Mouse (Mus musculus) liver, adult 2 months (tissue): ENCODE results near the gene Zfp286. TPM values are rescaled to one million over a fixed set of nuclear protein-coding genes. Genes with fewer than 3 reads are reported as not detected.
A peak's percentile ranks its signal among the peaks of the same experiment; 100 is the strongest.
"Not testable (repeated sequence)": the region's sequence is repeated elsewhere in the genome, so short reads cannot be mapped to it uniquely, and the experiment has no call there.

Source experiments
- DNase-seq: peaks from one replicate; pipeline ENCODE4 v3.0.0-alpha.2; 2011; ENCODE audit warnings: low read depth, low spot score; ENCODE audit errors: extremely low read depth
- H3K27ac ChIP-seq: fragments of 200-500 bp; replicated peaks from 2 replicates; pipeline ENCODE4 v1.5.1; 2012; ENCODE audit warnings: low read depth, mild to moderate bottlenecking, control low read depth, inconsistent platforms, low read length; ENCODE audit not compliant: insufficient read depth
- H3K27me3 ChIP-seq: fragments of 200-500 bp; 2 replicates; pipeline ENCODE4 v1.6.1; 2012; ENCODE audit warnings: mild to moderate bottlenecking, moderate library complexity, low read length, inconsistent platforms; ENCODE audit not compliant: control insufficient read depth, insufficient read depth
- H3K36me3 ChIP-seq: fragments of 200-500 bp; 2 replicates; pipeline ENCODE4 v1.6.1; 2012; ENCODE audit warnings: low read length, inconsistent platforms; ENCODE audit not compliant: control insufficient read depth, insufficient read depth
- H3K4me1 ChIP-seq: fragments of 200-500 bp; 2 replicates; pipeline ENCODE4 v1.6.1; 2011; ENCODE audit warnings: low read length; ENCODE audit not compliant: control insufficient read depth, insufficient read depth
- H3K4me3 ChIP-seq: fragments of 200-500 bp; 2 replicates; pipeline ENCODE4 v1.5.1; 2011; ENCODE audit warnings: low read depth, mild to moderate bottlenecking, control low read depth, low read length, moderate library complexity; ENCODE audit not compliant: insufficient read depth
- H3K79me2 ChIP-seq: fragments of 200-500 bp; 2 replicates; pipeline ENCODE4 v1.6.1; 2012; ENCODE audit warnings: inconsistent platforms, mild to moderate bottlenecking, low read length, moderate library complexity; ENCODE audit not compliant: control insufficient read depth, insufficient read depth
- H3K9ac ChIP-seq: fragments of 200-500 bp; 2 replicates; pipeline ENCODE4 v1.6.1; 2012; ENCODE audit warnings: low read depth, mild to moderate bottlenecking, control low read depth, inconsistent platforms, low read length
- CTCF ChIP-seq: fragments of 200-500 bp; IDR thresholded peaks from 2 replicates; pipeline ENCODE4 v1.5.1; 2011; ENCODE audit warnings: low read depth, low read length, control low read depth
- POLR2A ChIP-seq: fragments of 200-500 bp; IDR thresholded peaks from 2 replicates; pipeline ENCODE4 v1.6.1; 2011; ENCODE audit warnings: low read length, control low read depth; ENCODE audit not compliant: insufficient read depth; ENCODE audit errors: extremely low read depth
- WGBS: fragments of 180-500 bp; shearing (Covaris S2); methylation state at CpG from one replicate; pipeline ENCODE4 v1.1.7; 2018; 5-methylcytosine and 5-hydroxymethylcytosine counted together
- polyA plus RNA-seq: library from polyadenylated mRNA; depleted of rRNA; stranded (reverse); fragments of >200 nt; gene quantifications from 2 replicates; pipeline ENCODE4 v1.2.3, GENCODE M21; 2012
- total RNA-seq: library from RNA; depleted of rRNA; stranded (reverse); fragments of >200 nt; gene quantifications from 2 replicates; pipeline ENCODE4 v1.2.3, GENCODE M21; 2014

Gene Zfp286
- total and polyA plus RNA-seq, 2 experiments = 0.18 TPM; not detected in 1

DNA sequence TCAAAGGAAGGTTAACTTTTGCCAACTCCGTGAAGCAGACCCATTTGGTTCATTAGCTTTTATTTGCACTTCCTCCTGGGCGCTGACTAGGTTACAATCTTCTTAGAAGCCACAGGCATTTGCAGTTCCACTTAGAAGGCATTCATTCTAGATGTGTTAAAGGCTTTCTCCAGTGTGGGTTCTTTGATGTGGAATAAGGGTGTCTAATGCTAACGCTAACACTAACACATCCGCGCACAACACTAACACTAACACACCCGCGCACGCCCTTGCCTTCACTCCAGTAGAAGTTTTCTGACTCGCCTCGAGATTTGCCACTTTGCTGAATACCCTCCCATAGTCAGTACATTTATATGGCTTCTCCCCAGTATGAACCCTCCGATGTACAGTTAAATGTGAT lies 37.1 kb downstream of the Zfp286 start:
- Histone ChIP-seq H3K4me1 (no peaks in the 10 kb centered on the region), H3K27me3 (0 out of 2 replicates have a peak, but pooled peaks cover 2% of the 10 kb centered on the region), H3K27ac (no peak overlapping the region), H3K79me2 (no peaks in the 10 kb centered on the region), H3K9ac (no peak overlapping the region), H3K36me3 (no peaks in the 10 kb centered on the region), H3K4me3 (no peak overlapping the region)
- no peak for DNase-seq
- WGBS = 49% methylated on average over 11 of the region's 11 CpGs
- TF ChIP-seq POLR2A (no peak), CTCF (no peak)

DNA sequence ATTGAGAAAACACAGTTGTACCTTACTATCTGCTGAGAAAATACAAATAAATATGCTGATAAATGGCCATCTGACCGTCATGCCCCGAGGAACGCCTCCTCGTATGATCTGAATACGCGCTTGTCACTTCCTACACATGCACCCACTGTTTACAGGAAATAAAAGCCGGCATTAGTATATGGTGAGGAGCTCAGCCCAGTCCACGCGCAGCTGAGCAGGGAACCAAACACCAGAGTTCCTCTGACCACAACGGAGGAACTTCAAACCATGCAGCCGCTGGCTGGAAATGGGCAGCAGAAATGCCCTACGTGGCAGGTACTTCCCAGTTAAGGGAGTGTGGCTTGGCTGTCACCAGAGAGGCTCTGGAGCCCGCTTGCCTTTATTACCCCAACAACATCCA lies 39.8 kb downstream of the Zfp286 start:
- DNase-seq, H3K4me3 ChIP-seq, H3K4me1 ChIP-seq, H3K79me2 ChIP-seq, H3K9ac ChIP-seq, H3K27me3 ChIP-seq, H3K27ac ChIP-seq, H3K36me3 ChIP-seq: not testable (repeated sequence)
- WGBS = 80% methylated on average over 13 of the region's 13 CpGs

DNA sequence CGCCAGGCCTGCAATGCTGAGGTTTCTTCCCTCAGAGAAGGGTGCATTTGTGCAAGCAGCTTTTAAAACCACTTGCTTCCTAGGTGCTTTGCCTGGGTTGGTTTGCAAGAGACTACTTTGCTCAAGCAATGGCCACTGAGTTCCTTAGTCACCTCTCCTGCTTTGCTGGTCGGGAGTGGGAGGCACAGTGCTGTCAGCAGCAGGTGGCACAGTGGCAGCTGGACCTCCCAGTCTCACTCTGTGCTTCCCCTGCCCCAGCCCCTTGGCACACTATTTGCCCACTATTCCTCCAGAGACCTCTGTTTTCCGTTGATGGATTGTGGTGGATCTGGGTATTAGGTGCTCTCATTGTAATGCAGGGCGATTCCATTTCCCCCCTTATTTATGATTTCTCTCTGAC lies 41.2 kb downstream of the Zfp286 start:
- no peaks in the 10 kb centered on the region for H3K36me3 ChIP-seq
- H3K4me1 ChIP-seq = no peaks in the 10 kb centered on the region
- H3K27me3 ChIP-seq = 0 out of 2 replicates have a peak, but pooled peaks cover 2% of the 10 kb centered on the region
- TF ChIP-seq CTCF (no peak), POLR2A (no peak)
- no peak overlapping the region for H3K4me3 ChIP-seq
- H3K9ac ChIP-seq = no peak overlapping the region
- no peak overlapping the region for H3K27ac ChIP-seq
- no peak for DNase-seq
- no peaks in the 10 kb centered on the region for H3K79me2 ChIP-seq
- 88% methylated on average over 4 of the region's 4 CpGs for WGBS

DNA sequence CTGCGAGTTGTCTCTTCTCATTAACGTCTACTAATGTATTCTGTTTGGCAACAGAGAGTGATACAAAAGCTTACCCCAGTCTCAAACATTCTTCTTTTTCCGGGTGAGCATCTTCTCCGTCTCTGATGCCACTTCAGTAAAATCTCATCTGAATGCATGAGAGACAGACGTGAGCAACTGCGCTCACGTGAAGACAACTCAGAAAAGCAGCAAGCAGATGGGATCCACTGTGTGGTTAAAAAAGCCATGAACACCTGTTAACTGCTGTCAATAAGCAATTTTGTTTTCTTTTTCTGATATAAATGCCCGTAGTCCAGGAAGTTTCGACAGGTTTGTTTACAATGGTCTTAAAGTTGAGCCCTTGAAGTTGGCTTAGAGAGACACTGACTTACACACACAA lies 42.0 kb downstream of the Zfp286 start:
- Histone ChIP-seq H3K9ac (no peak overlapping the region), H3K4me3 (no peak overlapping the region), H3K79me2 (no peaks in the 10 kb centered on the region), H3K4me1 (no peaks in the 10 kb centered on the region), H3K36me3 (no peaks in the 10 kb centered on the region), H3K27ac (no peak overlapping the region), H3K27me3 (0 out of 2 replicates have a peak, but pooled peaks cover 2% of the 10 kb centered on the region)
- 69% methylated on average over 9 of the region's 9 CpGs for WGBS
- TF ChIP-seq POLR2A = no peak
- TF ChIP-seq CTCF = no peak
- DNase-seq = no peak

DNA sequence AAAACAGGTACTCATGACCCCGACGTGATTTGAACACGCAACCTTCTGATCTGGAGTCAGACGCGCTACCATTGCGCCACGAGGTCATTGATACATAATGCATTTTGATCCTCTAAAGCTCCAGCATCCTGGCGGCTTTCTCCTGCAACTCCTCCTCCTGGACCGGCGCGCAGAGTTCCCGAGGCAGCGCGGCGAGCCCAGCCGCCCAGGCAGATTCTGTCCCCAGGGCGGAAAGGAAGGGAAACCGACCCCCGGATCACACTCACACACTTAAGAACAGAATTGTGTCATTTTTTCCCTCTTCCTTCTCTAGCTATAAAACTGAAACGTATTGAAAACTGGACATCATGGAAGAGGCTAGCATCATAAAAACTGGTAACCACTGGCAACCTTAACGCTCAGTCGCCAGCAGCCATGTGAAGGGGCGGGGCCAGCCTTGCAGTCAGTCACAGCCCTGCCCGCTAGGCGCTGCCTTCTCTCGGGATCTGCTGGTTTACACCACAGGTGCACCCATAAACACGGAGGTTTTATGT lies 43.2 kb downstream of the Zfp286 start:
- H3K9ac ChIP-seq = no peak overlapping the region
- H3K4me1 ChIP-seq = no peaks in the 10 kb centered on the region
- TF ChIP-seq CTCF = 0 out of 2 replicates have a peak, but pooled peaks have one; percentile 33
- TF ChIP-seq POLR2A = no peak
- H3K27me3 ChIP-seq = 0 out of 2 replicates have a peak, but pooled peaks cover 2% of the 10 kb centered on the region
- H3K27ac ChIP-seq = no peak overlapping the region
- H3K4me3 ChIP-seq = no peak overlapping the region
- 9% methylated on average over 27 of the region's 27 CpGs for WGBS
- H3K79me2 ChIP-seq = no peaks in the 10 kb centered on the region
- DNase-seq = no peak
- H3K36me3 ChIP-seq = no peaks in the 10 kb centered on the region

DNA sequence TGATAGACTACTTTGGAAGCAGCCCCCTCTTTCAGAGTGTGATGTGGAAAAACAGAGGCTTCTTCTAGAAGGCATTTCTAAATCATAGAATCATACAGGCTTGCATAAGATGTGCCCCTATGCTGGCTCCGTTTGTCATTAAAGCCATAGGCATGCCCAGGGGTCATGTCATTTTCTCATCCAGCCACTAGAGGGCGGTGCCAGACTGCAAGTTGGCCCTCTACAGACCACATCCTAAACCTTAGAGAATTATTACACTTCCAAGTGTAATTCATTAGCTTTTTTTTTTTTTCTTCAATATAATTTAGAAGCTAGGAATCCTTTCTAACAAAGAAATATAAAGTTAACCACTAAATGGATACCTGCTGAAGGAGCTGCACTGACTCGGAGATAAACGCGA lies 45.2 kb downstream of the Zfp286 start:
- Histone ChIP-seq H3K4me1 (no peaks in the 10 kb centered on the region), H3K4me3 (no peak overlapping the region; the same call in 1 of the 2 replicates), H3K36me3 (no peaks in the 10 kb centered on the region), H3K27ac (no peak overlapping the region), H3K79me2 (no peaks in the 10 kb centered on the region), H3K27me3 (0 out of 2 replicates have a peak, but pooled peaks cover 2% of the 10 kb centered on the region), H3K9ac (no peak overlapping the region)
- peak; percentile 26 for DNase-seq
- peak; percentile 87 for TF ChIP-seq CTCF
- TF ChIP-seq POLR2A = no peak
- 45% methylated on average over 5 of the region's 5 CpGs for WGBS
